Mouse (Mus musculus) retina, adult 2 months (tissue): ENCODE data around the gene Gli1.

Source experiments
- DNase-seq: peaks from one replicate; pipeline ENCODE4 v3.0.0-alpha.2; 2012; ENCODE audit warnings: low read depth, low spot score

Gli1 gene

DNA sequence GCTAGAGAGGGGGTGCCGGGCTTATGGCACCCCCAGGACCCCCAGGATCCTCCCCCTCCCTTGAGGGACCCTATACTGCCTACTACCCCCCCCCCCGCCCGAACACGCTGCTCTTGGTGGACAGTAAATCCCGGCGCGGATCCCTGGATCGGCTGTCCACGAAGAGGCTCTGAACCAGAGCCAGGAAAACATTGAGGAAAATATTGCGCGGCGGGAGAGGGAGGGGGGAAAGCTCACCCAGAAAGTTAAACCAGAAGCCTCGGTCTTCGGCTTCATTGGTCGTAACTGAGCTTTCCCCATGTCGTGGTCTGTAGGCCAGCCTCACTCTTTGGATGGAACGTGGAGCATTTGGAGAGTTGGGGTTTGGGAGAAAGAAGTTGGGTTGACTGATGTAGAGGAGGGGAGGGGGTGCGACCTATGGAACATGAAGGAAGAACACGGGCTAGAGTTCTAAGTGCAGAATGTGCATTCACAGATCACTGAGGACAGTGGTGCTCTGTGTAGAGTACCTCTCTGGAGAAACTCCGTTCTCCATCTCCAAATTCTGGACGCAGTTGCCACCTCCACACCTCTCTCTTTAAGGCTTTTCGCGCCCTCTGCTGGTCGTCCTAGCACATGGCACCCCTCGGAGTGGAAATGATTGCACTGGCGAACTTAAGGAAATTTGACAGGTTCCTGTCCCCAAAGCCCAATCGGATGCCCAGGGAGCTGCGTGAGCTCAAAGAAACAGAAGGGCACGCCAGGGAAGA, at the start of gene Gli1:
Gene Gli1, minus strand, starts transcription at position 84 of the 749 bp plus-strand sequence.
- DNase-seq: peak; percentile 61

DNA sequence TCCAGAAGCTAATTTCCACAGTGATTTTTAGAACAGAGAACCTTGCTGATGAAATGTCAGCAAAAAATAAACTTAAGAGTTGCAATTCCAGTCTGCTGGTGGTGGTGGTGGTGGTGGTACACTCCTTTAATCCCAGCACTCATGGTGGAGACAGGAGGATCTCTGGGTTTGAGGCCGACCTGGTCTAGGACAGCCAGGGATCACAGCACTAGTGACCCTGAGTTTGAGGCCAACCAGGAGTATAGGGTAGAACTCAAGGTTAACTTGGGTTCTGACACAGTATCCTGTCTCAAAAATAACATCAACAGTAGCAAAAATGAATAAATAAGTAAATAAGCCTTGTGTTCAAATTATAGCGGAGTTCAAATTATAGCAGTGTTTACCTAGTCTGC, 40.0 kb upstream of the Gli1 start:
- DNase-seq: no peak

DNA sequence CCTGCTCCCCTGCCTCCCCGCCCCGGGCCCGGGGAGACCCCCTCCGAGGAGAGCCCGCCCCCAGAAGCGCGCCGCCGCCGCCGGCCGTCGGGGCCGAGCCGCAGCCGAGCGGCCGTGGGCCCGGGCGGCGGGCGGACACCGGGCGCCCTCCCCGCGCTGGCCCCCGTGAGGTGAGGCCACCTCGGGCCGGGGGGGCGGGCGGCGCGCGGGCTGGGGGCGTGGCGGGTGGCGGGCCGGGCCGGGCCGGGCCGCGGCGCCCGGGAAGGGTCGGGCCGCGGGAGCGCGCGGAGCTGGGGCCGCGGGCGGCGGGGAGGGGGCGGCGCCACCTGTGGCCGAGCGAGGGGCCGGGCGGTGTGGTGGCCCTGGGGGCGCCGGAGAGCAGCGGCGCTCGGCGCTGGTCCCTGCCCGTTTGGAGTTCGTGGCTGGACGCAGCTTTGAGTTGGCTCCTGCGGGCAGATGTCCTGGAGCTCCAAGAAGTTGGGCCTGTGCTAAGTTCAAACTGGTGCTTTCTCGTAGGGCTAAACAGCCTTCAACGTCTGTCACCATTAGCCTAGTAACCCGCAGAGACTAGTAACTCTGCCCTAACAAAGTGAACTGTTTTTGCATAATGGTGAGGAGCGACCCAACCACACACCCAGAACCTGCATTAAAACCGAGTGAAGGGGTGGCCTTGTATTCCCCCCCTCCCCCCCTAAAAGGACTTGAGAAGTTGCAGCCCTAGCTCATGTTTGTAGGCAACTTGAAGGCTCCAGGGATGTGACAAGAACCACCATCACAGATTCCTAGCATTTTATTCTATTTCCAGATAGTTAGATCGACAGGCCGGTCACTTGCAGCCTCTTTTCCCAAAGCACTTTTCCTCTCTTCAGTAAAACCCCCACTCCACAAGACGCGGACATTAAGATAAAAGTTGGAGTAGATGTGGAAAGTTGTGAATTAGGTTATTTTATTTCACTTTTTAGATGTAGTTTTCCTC, 39.3 kb upstream of the Gli1 start:
- no peak for DNase-seq

DNA sequence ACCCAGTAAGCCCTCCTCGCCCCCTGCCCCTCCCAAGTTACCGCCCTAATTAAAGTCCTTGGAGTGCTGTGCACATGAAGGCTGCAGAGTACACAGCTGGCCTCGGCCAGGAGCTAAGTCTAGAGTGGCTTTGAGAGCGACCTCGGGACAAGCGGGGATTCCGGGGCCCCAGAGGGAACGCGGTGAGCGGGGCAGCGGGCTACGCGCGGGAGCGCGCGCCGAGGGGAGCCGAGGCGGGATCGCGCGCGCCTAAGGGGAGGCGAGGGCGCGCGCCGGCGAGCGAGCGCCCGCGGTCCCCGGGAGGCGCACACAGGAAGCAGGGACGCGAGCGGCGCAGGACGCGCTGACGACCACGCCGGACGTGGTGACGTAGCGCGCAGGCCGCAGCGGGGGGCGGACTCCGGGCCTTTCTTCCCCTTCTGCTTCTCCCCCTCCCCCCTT, 38.5 kb upstream of the Gli1 start, which contains the start of gene R3hdm2:
Gene R3hdm2, plus strand, starts transcription at position 77 of the 441 bp plus-strand sequence.
- peak; percentile 80 for DNase-seq

DNA sequence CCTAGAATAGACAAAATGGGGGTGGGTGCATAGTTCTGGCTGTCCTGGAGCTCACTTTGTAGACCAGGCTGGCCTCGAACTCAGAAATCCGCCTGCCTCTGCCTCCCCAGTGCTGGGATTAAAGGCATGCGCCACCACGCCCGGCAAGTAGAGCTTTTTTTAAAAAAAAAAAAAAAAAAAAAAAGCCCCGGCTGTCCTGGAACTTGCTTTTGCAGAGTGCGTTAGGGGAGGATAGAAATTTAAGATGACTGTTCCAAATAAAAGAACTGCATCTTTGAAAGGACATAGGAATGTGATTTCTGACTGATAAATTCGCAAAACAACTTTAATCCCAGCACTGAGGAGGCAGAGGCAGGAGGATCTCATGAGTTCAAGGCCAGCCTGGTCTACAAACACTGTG, 37.9 kb upstream of the Gli1 start:
- DNase-seq: no peak

DNA sequence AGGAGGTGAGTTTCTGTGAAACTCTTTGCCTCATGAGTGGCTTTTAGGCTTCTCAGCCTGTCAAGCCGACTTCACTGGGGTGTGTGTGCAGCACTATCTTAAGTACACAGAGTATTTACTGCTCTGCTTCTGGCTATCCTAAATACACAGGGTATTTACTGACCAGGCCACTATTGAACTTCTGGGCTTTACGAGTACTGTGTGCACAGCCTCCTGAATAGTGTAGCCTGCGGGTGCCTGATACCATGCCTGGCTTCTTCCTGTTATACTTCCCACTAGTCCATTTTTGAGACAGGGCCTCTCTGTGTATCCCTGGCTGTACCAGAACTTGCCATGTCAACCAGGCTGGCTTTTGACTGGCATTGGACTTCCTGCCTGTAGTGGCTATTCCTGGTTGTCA, 35.9 kb upstream of the Gli1 start:
- DNase-seq: no peak

DNA sequence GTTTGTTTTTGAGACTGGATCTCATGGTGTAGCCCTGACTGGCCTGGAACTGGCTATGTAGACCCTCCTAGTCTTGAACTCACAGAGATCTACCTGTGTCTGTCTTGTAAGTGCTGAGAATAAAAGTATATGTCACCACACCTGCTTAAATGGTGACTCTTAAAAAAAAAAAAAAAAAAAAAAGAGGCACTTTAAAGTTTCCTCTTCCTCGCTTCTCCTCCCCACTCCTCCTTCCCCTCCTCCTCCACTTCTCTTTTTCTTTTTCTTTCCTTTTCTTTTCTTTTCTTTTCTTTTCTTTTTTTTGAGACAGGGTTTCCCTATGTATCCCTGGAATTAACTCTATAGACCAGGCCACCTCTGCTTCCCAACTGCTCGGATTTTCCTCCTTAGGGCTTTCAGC, 29.2 kb upstream of the Gli1 start:
- no peak for DNase-seq

DNA sequence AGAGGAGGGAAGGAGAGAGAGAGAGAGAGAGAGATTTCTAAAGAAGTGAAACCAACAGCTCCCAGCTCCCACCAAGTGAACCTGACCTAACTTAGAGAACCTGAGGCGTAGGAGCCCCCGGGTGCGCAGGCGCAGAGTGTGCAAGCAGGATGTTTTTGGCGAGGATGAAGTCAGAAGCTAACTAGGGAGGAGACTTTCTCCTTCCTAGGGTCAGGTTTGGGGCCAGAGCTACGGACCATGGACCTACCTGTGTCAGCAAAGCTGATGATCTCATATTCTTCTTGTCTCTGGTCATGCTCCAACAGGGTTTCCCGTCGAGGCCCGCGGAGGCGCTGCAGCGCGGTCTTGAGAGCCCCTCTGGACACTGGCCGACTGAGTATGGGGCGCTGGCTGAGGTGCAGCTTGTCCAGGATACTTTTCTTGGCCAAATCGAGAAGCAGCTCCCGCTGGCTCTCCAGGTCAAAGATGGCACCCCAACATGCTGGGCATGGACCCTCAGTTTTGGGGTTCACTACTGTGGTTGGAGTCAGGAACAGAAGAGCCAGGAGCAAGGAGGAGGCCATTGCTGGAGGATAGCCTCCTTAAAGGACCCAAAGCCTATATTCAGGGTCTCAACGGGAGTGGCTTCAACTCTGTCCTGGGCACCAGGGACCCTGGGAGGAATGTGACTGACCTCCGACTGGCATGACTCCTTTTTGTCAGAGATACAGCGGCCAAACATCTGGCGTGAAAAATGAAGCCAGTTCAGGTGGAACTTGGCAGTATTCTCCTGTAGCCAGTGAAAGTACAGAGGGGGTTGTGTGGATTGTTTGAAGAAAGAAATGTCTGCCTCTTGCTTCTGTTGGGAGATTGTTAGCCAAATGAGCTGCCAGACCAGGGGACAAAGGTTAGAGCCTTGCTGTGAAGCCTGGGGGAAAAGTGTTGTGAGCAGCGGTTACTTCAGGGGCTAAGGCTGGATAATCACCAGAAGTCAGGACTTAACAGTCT, 28.4 kb upstream of the Gli1 start, which contains the start of gene Inhbc:
Gene Inhbc, minus strand, starts transcription at position 598 of the 987 bp plus-strand sequence.
- no peak for DNase-seq

DNA sequence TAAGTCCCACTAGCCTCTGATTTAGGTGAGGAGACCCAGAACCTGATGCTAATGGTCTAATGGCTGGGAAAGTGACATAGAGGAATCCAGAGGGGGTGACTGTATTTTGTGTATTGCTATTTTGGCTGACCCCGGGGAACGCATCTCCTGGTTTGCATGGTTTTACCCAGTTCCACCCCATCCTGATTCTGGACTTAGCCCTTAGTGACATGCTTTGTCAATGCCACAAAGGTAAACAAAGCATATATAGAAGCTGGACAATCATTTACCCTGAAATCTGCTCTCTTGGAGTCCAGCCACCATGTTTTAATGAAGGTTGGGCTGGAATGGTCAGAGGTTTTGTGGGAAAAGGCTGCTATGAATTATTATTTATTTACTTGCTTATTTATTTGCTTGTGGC, 26.5 kb upstream of the Gli1 start:
- no peak for DNase-seq

DNA sequence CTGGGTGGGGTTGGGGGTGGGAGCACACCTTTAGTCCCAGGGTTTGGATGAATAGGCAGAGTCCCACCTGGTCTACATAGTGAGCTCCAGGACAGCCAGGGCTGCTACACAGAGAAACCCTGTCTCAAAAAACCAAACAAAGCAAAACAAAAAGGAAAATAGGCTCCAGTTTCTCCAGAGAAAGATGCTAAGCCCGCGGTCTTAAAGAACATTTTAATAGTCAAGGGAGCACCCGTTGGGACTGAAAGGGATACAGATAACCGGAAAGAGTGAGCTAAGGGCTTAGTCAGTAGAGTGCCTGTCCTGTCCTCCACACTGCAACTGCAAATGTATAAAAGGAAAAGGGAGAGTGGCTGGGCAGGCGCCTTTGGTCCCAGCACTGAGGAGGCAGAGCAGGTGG, 25.3 kb upstream of the Gli1 start:
- no peak for DNase-seq

DNA sequence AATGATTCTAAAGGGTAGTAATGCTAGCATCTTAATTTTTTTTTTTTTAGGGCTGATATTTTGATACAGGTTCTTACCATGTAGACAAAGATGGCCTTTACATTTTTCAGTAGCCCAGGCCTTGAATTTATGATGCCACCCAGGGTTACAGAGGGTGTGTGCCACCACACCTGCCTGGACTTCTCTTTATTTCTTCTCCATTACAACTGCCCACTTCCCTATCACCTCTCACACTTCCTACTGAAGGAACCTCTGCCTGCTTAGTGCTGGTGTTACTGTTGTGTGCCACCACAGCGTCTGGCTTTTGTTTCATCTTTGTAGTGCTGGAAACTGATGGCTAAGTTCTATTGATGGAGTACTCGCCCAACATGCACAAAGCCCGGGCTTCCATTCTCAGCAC, 18.9 kb upstream of the Gli1 start:
- no peak for DNase-seq

DNA sequence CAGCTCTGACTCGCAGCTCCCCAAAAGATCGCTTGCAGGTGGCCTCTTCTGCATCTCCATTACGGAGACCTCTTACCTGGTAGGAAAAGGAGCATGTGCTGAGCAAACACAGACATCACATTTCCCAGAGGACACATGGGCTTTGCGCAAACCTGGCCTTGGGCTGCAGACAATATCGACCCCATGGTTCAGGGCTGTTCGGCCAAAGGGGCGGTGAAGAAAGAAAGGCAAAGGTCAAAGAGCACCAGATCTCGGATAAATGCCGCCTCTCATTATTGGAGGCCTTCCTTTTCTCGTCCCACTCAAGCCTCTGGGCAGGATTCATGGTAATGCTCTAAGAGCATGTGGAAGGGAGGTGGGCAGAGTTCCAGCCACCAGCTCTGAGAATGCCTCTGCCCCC, 13.6 kb upstream of the Gli1 start:
- no peak for DNase-seq

DNA sequence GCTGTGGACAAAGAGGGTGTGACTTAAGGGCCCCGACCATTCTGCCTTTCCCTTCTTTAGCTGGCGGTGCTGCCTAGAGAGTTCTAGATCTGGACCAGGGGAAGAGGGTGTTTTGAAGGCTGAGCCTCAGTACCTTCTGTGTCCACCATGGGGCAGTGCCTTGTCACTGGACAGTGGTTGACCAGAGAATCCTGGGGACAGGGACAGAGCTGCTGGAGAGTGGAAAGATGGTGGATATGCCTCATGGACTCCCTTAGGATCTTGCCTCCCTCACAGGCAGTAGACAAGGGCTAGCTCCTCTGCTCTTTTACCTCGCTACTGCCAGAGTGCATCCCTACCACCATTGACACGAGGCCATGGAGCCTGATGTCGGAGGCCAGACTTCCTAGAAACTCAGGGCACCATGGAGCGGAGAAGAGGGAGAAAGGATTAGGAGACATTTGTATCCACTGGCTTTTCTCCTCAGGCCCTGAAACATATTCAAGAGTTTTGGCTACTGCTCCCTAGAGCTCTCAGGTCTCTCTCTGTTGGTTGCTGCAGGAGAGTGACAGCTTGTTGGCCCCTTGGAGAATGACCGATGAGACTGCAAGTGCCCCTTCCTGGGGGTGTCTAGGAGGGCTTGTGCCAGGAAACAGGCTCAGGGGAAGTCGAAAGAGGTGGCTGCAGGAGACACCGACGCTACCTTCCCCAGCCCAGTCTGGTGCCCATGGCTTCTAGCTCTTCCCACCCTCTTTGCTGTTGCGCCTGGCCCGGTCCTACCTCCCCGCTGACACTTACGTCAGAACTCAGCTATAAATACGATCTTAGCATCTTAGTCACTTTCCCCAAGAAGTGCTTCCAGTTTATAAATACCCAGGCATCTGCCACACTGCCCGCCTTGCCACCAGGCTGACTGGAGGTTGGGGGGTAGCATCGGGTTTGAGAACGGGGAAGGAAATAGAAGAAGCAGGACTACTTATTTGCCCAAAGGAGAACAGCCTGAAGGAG, 12.4 kb upstream of the Gli1 start, which contains the start of gene Inhbe:
Gene Inhbe, minus strand, starts transcription at position 503 of the 987 bp plus-strand sequence.
- no peak for DNase-seq

DNA sequence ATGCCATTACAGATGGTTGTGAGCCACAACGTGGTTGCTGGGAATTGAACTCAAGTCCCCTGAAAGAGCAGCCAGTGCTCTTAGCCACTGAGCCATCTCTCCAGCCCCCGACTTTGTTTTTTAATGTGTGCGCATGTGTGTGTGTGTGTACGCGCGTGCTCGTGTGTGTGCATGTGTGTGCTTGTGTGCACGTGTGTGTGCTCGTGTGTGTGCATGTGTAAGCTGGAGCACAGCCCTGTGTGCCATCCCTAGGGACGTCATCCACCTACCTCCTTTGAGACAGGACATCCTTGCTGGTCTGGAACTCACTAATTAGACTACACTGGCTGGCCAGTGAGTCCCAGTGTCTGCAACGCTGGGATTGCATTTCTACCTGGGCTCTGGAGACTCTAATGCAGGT, 11.0 kb upstream of the Gli1 start:
- DNase-seq: no peak

DNA sequence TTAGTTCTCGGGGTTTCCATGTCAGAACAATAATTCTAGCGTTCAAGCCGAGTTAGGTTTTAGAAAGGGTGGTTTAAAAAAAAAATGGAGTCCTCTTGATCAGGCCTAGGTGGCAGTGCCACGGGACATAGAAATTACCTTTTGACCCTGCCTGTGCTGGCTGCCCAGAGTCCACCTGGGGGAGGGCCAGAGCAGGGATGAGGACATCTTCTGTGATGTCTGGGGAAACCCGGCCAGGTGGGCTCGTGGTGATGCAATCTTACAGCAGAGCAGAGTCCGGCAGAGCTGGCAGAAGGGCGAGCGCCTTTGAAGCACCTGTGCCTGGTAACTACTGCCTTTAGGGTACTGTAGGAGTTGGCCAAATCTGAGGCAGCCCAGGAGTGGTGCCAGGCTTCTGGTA, 10.4 kb upstream of the Gli1 start:
- DNase-seq: no peak

DNA sequence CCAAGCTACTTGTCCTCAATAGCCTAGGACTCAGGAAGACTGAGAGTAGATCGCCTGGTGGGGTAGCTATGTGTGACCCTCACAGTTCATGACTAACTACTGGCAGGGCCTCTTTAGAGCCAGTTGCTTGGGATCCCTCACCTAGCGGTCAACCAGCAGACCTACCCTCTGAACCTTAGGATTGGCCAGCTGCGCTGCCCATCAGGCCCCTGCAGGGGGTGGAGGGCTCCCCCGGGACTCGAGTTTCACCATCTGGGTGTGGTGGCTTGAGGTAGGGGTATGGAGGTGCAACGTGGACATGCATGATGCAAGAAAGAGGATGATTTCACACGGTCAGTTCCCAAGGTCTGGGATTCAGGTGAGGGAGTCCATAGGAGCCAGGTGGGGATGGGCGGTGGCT, 9.9 kb upstream of the Gli1 start:
- DNase-seq: no peak

DNA sequence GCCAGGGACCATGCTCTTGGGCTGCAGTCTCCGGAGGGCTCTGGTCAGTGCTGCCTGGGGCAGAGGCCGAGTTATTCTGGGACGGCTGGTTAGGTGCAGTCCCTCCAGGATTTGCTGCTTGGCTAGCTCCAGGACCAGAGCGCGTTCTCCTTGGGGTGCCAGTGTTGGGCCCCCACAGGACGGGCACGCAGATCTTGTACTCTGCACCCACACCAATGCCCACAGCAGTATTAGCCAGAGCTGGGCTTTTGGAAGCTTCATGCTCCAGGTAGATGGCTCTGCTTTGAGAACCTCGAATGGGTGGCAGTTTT, 9.5 kb upstream of the Gli1 start:
- DNase-seq: no peak

DNA sequence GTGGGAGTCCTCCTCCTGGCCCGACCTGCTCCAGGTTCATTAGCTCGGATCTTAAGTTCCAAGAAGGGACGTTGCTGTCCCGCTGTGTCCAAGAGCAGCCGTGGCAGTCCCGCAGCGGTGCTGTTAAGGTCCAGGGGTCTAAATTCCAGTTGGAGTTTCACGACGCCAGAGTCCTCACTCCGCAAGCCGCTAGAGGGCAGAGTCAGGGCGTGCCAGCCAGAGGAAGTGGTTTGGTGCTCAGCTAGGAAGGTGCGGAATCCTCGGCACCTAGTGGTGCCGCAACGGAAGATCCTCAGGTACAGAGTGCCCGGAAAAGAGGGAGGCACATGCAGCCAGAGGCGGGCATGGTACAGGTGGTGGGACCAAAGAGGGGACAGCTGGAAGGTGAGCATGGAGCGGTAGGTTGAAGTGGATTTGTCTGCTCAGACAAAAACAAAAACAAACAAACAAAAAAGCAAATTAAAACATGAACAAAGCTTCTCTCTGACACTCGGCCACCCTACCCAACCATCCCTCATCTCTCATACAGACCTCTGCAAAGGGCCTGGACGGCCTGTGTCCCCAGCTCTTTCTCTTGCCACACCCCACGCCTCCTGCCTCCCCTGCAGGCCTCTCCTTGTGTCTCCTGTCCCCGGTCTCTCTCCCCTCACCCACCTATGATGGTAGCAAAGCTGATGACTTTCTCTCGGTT, 9.0 kb upstream of the Gli1 start:
- no peak for DNase-seq

DNA sequence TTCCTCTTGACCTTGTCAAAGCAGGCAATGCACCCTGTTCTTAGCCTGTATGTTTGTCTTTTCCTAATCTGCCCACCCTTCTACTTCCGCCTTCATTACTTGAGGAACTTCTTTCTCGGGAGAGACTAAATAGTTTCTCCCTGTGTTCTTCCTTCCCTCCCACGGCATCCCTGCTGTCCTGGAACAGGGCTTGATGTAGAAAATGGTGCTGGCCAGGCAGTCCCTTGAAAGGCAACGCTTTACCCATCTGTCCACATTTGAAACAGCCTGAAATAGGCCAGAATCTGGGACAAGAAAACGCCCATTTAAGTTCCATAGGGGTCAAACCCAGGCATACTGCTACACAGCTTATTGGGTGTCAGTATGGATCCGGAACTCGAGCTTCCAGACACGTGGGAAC, 8.0 kb upstream of the Gli1 start:
- no peak for DNase-seq

DNA sequence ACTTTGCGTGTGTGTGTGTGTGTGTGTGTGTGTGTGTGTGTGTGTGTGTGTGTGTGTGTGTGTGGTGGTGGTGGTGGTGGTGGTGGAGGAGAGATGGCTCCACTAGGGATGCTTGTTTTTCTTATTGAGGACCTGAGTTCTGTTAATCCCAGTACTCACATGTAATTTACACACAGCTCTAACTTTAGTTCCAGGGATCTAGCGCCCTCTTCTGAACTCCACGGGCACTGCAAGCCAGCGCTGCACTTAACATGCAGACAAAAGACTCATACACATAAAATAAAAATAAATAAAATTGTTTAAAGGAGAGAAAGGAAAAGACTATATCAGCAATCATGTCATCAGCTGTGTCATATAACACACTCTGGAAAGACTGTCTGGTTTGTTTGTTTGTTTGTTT, 7.2 kb upstream of the Gli1 start:
- no peak for DNase-seq
